ENCODE assay signal across 8 mouse cellular contexts in genomic region chr2:38354717-38355510, GRCm38 (mm10). TPM values are rescaled to one million over a fixed set of nuclear protein-coding genes. Genes with fewer than 3 reads are reported as not detected.
DNase-seq lines count a peak whose midpoint lies in the region; ATAC-seq and TF ChIP-seq lines count a peak whose summit lies in the region.
"Had no signal": no experiment of that assay in that cellular context is flagged by ENCODE, and none has a peak within 500 bp of the region (broad histone marks: within the 10 kb centered on the region; RNA-seq: fewer than 3 reads in every experiment).

No protein-coding gene starts in this region.

- 5% methylated on average over 34 of the region's 34 CpGs for WGBS in lung, adult 2 months
- under 1% methylated on average over 34 of the region's 34 CpGs for WGBS in forebrain, embryonic 13.5 days
- 2% methylated on average over 34 of the region's 34 CpGs for WGBS in liver, embryonic 12.5 days (ENCODE audit: insufficient replicate concordance)

- peaks cover 2% of the 10 kb centered on the region; the same call in 1 of the 2 replicates for H3K4me1 ChIP-seq in lung, adult 2 months (ENCODE audit: control insufficient read depth, insufficient read depth, low read length)
- peaks cover 76% of the 10 kb centered on the region for H3K4me1 ChIP-seq in forebrain, embryonic 13.5 days
- peaks cover 25% of the 10 kb centered on the region for H3K4me1 ChIP-seq in liver, embryonic 12.5 days

- peak overlapping the region; percentile 93 for H3K4me2 ChIP-seq in forebrain, embryonic 13.5 days
- peak overlapping the region; percentile 33 for H3K4me2 ChIP-seq in liver, embryonic 12.5 days

- no peak for ATAC-seq in forebrain, embryonic 13.5 days
- no peak for ATAC-seq in liver, embryonic 12.5 days
- no peak for ATAC-seq in frontal cortex, adult (ENCODE audit: low TSS enrichment)

- peak overlapping the region; percentile 99 for H3K27ac ChIP-seq in forebrain, embryonic 13.5 days
- H3K27ac ChIP-seq in liver, embryonic 12.5 days, result 0 out of 2 replicates have a peak overlapping the region, but pooled peaks have one; percentile 10
- H3K27ac ChIP-seq: kidney, postnatal 0 days had no signal

- peaks cover 36% of the 10 kb centered on the region for H3K36me3 ChIP-seq in forebrain, embryonic 13.5 days (ENCODE audit: poor library complexity, severe bottlenecking)
- H3K36me3 ChIP-seq in liver, embryonic 12.5 days, result no peaks in the 10 kb centered on the region

- TF ChIP-seq CTCF in lung, adult 2 months (IDR thresholded peaks at IDR 0.05; ENCODE audit: insufficient read depth, low read length), result no peak

- H3K9me3 ChIP-seq in forebrain, embryonic 13.5 days (replicated peaks), result no peaks in the 10 kb centered on the region
- H3K9me3 ChIP-seq in liver, embryonic 12.5 days (replicated peaks), result no peaks in the 10 kb centered on the region

- DNase-seq in lung, adult 2 months, result peak; percentile 16
- DNase-seq in lung, postnatal 25 days (ENCODE audit: low spot score), result no peak
- no peak for DNase-seq in spleen, postnatal 14 days (ENCODE audit: low spot score in 2 of 2)
- no peak for DNase-seq in frontal cortex, postnatal 14 days (ENCODE audit: low spot score in 2 of 2)

- no peak overlapping the region for H3K4me3 ChIP-seq in lung, adult 2 months (replicated peaks; ENCODE audit: extremely low read depth, low read depth, low read length)
- peak overlapping the region; percentile 91 for H3K4me3 ChIP-seq in forebrain, embryonic 13.5 days
- H3K4me3 ChIP-seq in liver, embryonic 12.5 days, result peak overlapping the region; percentile 45

- H3K27me3 ChIP-seq in forebrain, embryonic 13.5 days, result peaks cover 23% of the 10 kb centered on the region
- peaks cover 100% of the 10 kb centered on the region for H3K27me3 ChIP-seq in liver, embryonic 12.5 days (replicated peaks)

- peak overlapping the region; percentile 100 for H3K9ac ChIP-seq in forebrain, embryonic 13.5 days
- H3K9ac ChIP-seq in liver, embryonic 12.5 days, result peak overlapping the region; percentile 39

- TF ChIP-seq POLR2A in lung, adult 2 months (IDR thresholded peaks at IDR 0.05; ENCODE audit: borderline replicate concordance, extremely low read depth, low read depth, low read length), result no peak

RNA-seq across cellular contexts. Expression of gene Lhx2, which starts 15.8 kb away (rescaled TPM):
- polyA plus RNA-seq in lung, adult 2 months (2012; rRNA removed), result not detected in 2 replicates
- 153 and 167 TPM in 2 replicates for polyA plus RNA-seq in forebrain, embryonic 13.5 days (2015; fragmentation: Nextera tagmentation; extraction: Ambion mirVana)
- 8.2 and 8.6 TPM in 2 replicates for polyA plus RNA-seq in liver, embryonic 12.5 days (2016; fragmentation: Nextera tagmentation; extraction: Ambion mirVana)

Comparison
In these comparisons a context has a peak if more than half of its experiments do, and no peak if none do; other contexts are left out.
1. RNA of gene Lhx2, which starts 15.8 kb away (polyA plus RNA-seq): 153 to 167 TPM in forebrain, embryonic 13.5 days; 8.2 to 8.6 TPM in liver, embryonic 12.5 days and not detected in lung, adult 2 months; every median in the first group is over 10 times any median in the second.